Mouse (Mus musculus) hindbrain, embryonic 13.5 days (tissue): ENCODE results near the gene Cadm1. TPM values are rescaled to one million over a fixed set of nuclear protein-coding genes. Genes with fewer than 3 reads are reported as not detected.

Source experiments
- ATAC-seq: fragments of 200-750 bp; cut with Nextera tagmentation; 2 replicates; pipeline ENCODE4 v1.8.0; 2017; ENCODE audit warnings: moderate TSS enrichment; ENCODE audit not compliant: low FRiP score
- H3K27ac ChIP-seq: fragments of 300-500 bp; sonication (generic); 2 replicates; pipeline ENCODE4 v1.5.1; 2015; ENCODE audit warnings: inconsistent platforms, mild to moderate bottlenecking, moderate library complexity
- H3K27me3 ChIP-seq: fragments of 300-500 bp; sonication (generic); 2 replicates; pipeline ENCODE4 v1.6.1; 2015; ENCODE audit warnings: mild to moderate bottlenecking, inconsistent platforms
- H3K36me3 ChIP-seq: fragments of 300-500 bp; sonication (generic); 2 replicates; pipeline ENCODE4 v1.6.1; 2015; ENCODE audit warnings: mild to moderate bottlenecking, inconsistent platforms
- H3K4me1 ChIP-seq: fragments of 300-500 bp; sonication (generic); replicated peaks from 2 replicates; pipeline ENCODE4 v1.6.1; 2015; ENCODE audit warnings: inconsistent platforms
- H3K4me2 ChIP-seq: fragments of 300-500 bp; sonication (generic); 2 replicates; pipeline ENCODE4 v1.6.1; 2015; ENCODE audit warnings: inconsistent platforms, mild to moderate bottlenecking, moderate library complexity
- H3K4me3 ChIP-seq: fragments of 300-500 bp; sonication (generic); 2 replicates; pipeline ENCODE4 v1.5.1; 2015; ENCODE audit warnings: mild to moderate bottlenecking, inconsistent platforms
- H3K9ac ChIP-seq: fragments of 300-500 bp; sonication (generic); 2 replicates; pipeline ENCODE4 v1.6.1; 2015; ENCODE audit warnings: mild to moderate bottlenecking, inconsistent platforms
- H3K9me3 ChIP-seq: fragments of 300-500 bp; sonication (generic); 2 replicates; pipeline ENCODE4 v1.6.1; 2016; ENCODE audit warnings: inconsistent platforms
- WGBS: fragments of 180-500 bp; shearing (Covaris S2); methylation state at CpG from one replicate; pipeline ENCODE4 v1.1.7; 2015; 5-methylcytosine and 5-hydroxymethylcytosine counted together
- polyA plus RNA-seq: library from polyadenylated mRNA; unstranded; fragments of >200 nt; fragmentation: Nextera tagmentation; extraction: Ambion mirVana; gene quantifications from 2 replicates; pipeline ENCODE4 v1.2.1, GENCODE M21; 2015

Gene Cadm1
- polyA plus RNA-seq, 1 experiment from 2014 or later: 180 TPM

GRCm38 (mm10) chr9:47529182-47529581 is 791 bp upstream of the Cadm1 start:
- H3K36me3 ChIP-seq: no peaks in the 10 kb centered on the region
- ATAC-seq: no peak
- peak overlapping the region; percentile 94 for H3K27ac ChIP-seq
- peaks cover 28% of the 10 kb centered on the region for H3K4me1 ChIP-seq
- H3K9ac ChIP-seq: peak overlapping the region; percentile 76
- peak overlapping the region; percentile 92 for H3K4me3 ChIP-seq
- no peaks in the 10 kb centered on the region for H3K9me3 ChIP-seq
- 2% methylated on average over 11 of the region's 11 CpGs for WGBS
- H3K27me3 ChIP-seq: 0 out of 2 replicates have a peak, but pooled peaks cover 3% of the 10 kb centered on the region
- H3K4me2 ChIP-seq: peak overlapping the region; percentile 85

GRCm38 (mm10) chr9:47530544-47530921 is 560 bp downstream of the Cadm1 start:
- peak overlapping the region; percentile 85 for H3K4me2 ChIP-seq
- H3K9me3 ChIP-seq: no peaks in the 10 kb centered on the region
- H3K27ac ChIP-seq: peak overlapping the region; percentile 94
- ATAC-seq: peak; percentile 49
- peak overlapping the region; percentile 95 for H3K9ac ChIP-seq
- H3K4me1 ChIP-seq: peaks cover 36% of the 10 kb centered on the region
- peak overlapping the region; percentile 92 for H3K4me3 ChIP-seq
- no peaks in the 10 kb centered on the region for H3K36me3 ChIP-seq
- 0 out of 2 replicates have a peak, but pooled peaks cover 3% of the 10 kb centered on the region for H3K27me3 ChIP-seq
- 0% methylated on average over 28 of the region's 30 CpGs for WGBS

GRCm38 (mm10) chr9:47530922-47531850 is 1.2 kb downstream of the Cadm1 start:
- Histone ChIP-seq H3K4me1 (peaks cover 36% of the 10 kb centered on the region), H3K9me3 (no peaks in the 10 kb centered on the region), H3K4me3 (peak overlapping the region; percentile 92), H3K27me3 (0 out of 2 replicates have a peak, but pooled peaks cover 3% of the 10 kb centered on the region), H3K4me2 (peak overlapping the region; percentile 85), H3K36me3 (no peaks in the 10 kb centered on the region), H3K9ac (peak overlapping the region; percentile 95), H3K27ac (peak overlapping the region; percentile 94)
- WGBS: under 1% methylated on average over 109 of the region's 110 CpGs
- peak; percentile 18 for ATAC-seq

GRCm38 (mm10) chr9:47532215-47532865 is 2.4 kb downstream of the Cadm1 start:
- 1% methylated on average over 20 of the region's 20 CpGs for WGBS
- H3K27me3 ChIP-seq: no peaks in the 10 kb centered on the region

GRCm38 (mm10) chr9:47533461-47533860 is 3.5 kb downstream of the Cadm1 start:
- Histone ChIP-seq H3K4me2 (peak overlapping the region; percentile 85), H3K4me1 (peaks cover 40% of the 10 kb centered on the region), H3K9me3 (no peaks in the 10 kb centered on the region), H3K27ac (no peak overlapping the region), H3K36me3 (0 out of 2 replicates have a peak, but pooled peaks cover 5% of the 10 kb centered on the region), H3K4me3 (peak overlapping the region; percentile 92), H3K27me3 (no peaks in the 10 kb centered on the region), H3K9ac (peak overlapping the region; percentile 95)
- no peak for ATAC-seq
- 8% methylated on average over 8 of the region's 8 CpGs for WGBS

More at GRCm38 (mm10) chr9:47532215-47532865, 2.4 kb downstream of the Cadm1 start:
- Histone ChIP-seq H3K4me1 (peaks cover 36% of the 10 kb centered on the region), H3K27ac (peak overlapping the region; percentile 94), H3K4me2 (peak overlapping the region; percentile 85), H3K9ac (peak overlapping the region; percentile 95), H3K9me3 (no peaks in the 10 kb centered on the region), H3K36me3 (0 out of 2 replicates have a peak, but pooled peaks cover 1% of the 10 kb centered on the region), H3K4me3 (peak overlapping the region; percentile 92)
- no peak for ATAC-seq

- Histone ChIP-seq H3K27me3 (no peaks in the 10 kb centered on the region), H3K36me3 (peaks cover 11% of the 10 kb centered on the region; the same call in 1 of the 2 replicates), H3K9me3 (no peaks in the 10 kb centered on the region), H3K4me1 (peaks cover 38% of the 10 kb centered on the region), H3K9ac (no peak overlapping the region), H3K4me3 (no peak overlapping the region; the same call in 1 of the 2 replicates), H3K4me2 (peak overlapping the region; percentile 17; the same call in 1 of the 2 replicates), H3K27ac (no peak overlapping the region)
- ATAC-seq: no peak
- 85% methylated on average over 11 of the region's 11 CpGs for WGBS
These were observed 4.9 kb downstream of the Cadm1 start for GRCm38 (mm10) chr9:47534573-47535475.

GRCm38 (mm10) chr9:47545245-47545644 is 15.3 kb downstream of the Cadm1 start:
- WGBS: 80% methylated on average over 7 of the region's 7 CpGs
- no peak for ATAC-seq
- Histone ChIP-seq H3K36me3 (0 out of 2 replicates have a peak, but pooled peaks cover 18% of the 10 kb centered on the region), H3K27ac (0 out of 2 replicates have a peak overlapping the region, but pooled peaks have one; percentile 13), H3K27me3 (0 out of 2 replicates have a peak, but pooled peaks cover 2% of the 10 kb centered on the region), H3K9me3 (no peaks in the 10 kb centered on the region), H3K4me1 (peaks cover 8% of the 10 kb centered on the region), H3K4me2 (no peak overlapping the region), H3K9ac (no peak overlapping the region), H3K4me3 (no peak overlapping the region)

GRCm38 (mm10) chr9:47545667-47546066 is 15.7 kb downstream of the Cadm1 start:
- H3K9me3 ChIP-seq: no peaks in the 10 kb centered on the region
- ATAC-seq: no peak
- peaks cover 8% of the 10 kb centered on the region for H3K4me1 ChIP-seq
- 0 out of 2 replicates have a peak overlapping the region, but pooled peaks have one; percentile 13 for H3K27ac ChIP-seq
- H3K36me3 ChIP-seq: 0 out of 2 replicates have a peak, but pooled peaks cover 18% of the 10 kb centered on the region
- no peak overlapping the region for H3K4me3 ChIP-seq
- WGBS: 65% methylated on average over 12 of the region's 12 CpGs
- 0 out of 2 replicates have a peak, but pooled peaks cover 2% of the 10 kb centered on the region for H3K27me3 ChIP-seq
- no peak overlapping the region for H3K4me2 ChIP-seq
- H3K9ac ChIP-seq: no peak overlapping the region

GRCm38 (mm10) chr9:47548402-47548801 is 18.4 kb downstream of the Cadm1 start:
- Histone ChIP-seq H3K27me3 (0 out of 2 replicates have a peak, but pooled peaks cover 2% of the 10 kb centered on the region), H3K9me3 (no peaks in the 10 kb centered on the region), H3K4me1 (peaks cover 12% of the 10 kb centered on the region), H3K9ac (no peak overlapping the region), H3K4me2 (no peak overlapping the region), H3K27ac (no peak overlapping the region), H3K36me3 (0 out of 2 replicates have a peak, but pooled peaks cover 18% of the 10 kb centered on the region), H3K4me3 (no peak overlapping the region)
- no peak for ATAC-seq
- WGBS: 95% methylated on average over 12 of the region's 12 CpGs

GRCm38 (mm10) chr9:47548916-47549315 is 18.9 kb downstream of the Cadm1 start:
- Histone ChIP-seq H3K36me3 (0 out of 2 replicates have a peak, but pooled peaks cover 18% of the 10 kb centered on the region), H3K9me3 (no peaks in the 10 kb centered on the region), H3K27ac (no peak overlapping the region), H3K9ac (no peak overlapping the region), H3K4me1 (peaks cover 12% of the 10 kb centered on the region), H3K4me3 (no peak overlapping the region), H3K4me2 (no peak overlapping the region), H3K27me3 (0 out of 2 replicates have a peak, but pooled peaks cover under 1% of the 10 kb centered on the region)
- no peak for ATAC-seq
- WGBS: 86% methylated on average over 5 of the region's 5 CpGs

GRCm38 (mm10) chr9:47552960-47553575 is 23.1 kb downstream of the Cadm1 start:
- H3K9me3 ChIP-seq: no peaks in the 10 kb centered on the region
- ATAC-seq: no peak
- 0 out of 2 replicates have a peak, but pooled peaks cover 11% of the 10 kb centered on the region for H3K36me3 ChIP-seq
- H3K27ac ChIP-seq: no peak overlapping the region
- WGBS: 93% methylated on average over 10 of the region's 10 CpGs
- H3K4me2 ChIP-seq: no peak overlapping the region
- no peak overlapping the region for H3K9ac ChIP-seq
- peaks cover 27% of the 10 kb centered on the region; the same call in 1 of the 2 replicates for H3K4me1 ChIP-seq
- H3K27me3 ChIP-seq: no peaks in the 10 kb centered on the region
- H3K4me3 ChIP-seq: no peak overlapping the region
